Mouse (Mus musculus): ENCODE data around the gene Gm21149.
"Not testable (repeated sequence)": the region's sequence is repeated elsewhere in the genome, so short reads cannot be mapped to it uniquely, and the experiment has no call there.

Gene Gm21149

GRCm38 (mm10) chr5:15476423-15476822 is at the start of gene Gm21149:
Gene Gm21149 (minus strand): TSS chr5:15476523.
- DNase-seq (ENCODE audit: low spot score), result not testable (repeated sequence)

GRCm38 (mm10) chr5:15522470-15522869 is 46.1 kb upstream of the Gm21149 start:
- not testable (repeated sequence) for DNase-seq (ENCODE audit: low spot score)

- DNase-seq (ENCODE audit: low spot score), result peak; percentile 19
These were observed 45.7 kb upstream of the Gm21149 start for GRCm38 (mm10) chr5:15522028-15522427.

GRCm38 (mm10) chr5:15520418-15520817 is 44.1 kb upstream of the Gm21149 start:
- DNase-seq (ENCODE audit: low spot score), result not testable (repeated sequence)

- not testable (repeated sequence) for DNase-seq (ENCODE audit: low spot score)
These were observed 40.8 kb upstream of the Gm21149 start for GRCm38 (mm10) chr5:15517150-15517549.

GRCm38 (mm10) chr5:15512236-15512635 is 35.9 kb upstream of the Gm21149 start:
- not testable (repeated sequence) for DNase-seq (ENCODE audit: low spot score)

GRCm38 (mm10) chr5:15509911-15510310 is 33.6 kb upstream of the Gm21149 start:
- DNase-seq (ENCODE audit: low spot score), result not testable (repeated sequence)

GRCm38 (mm10) chr5:15508460-15509451 is 32.4 kb upstream of the Gm21149 start:
- not testable (repeated sequence) for DNase-seq (ENCODE audit: low spot score)

- peak; percentile 14 for DNase-seq (ENCODE audit: low spot score)
These were observed 31.6 kb upstream of the Gm21149 start for GRCm38 (mm10) chr5:15507757-15508459.

GRCm38 (mm10) chr5:15507309-15507619 is 30.9 kb upstream of the Gm21149 start:
- DNase-seq (ENCODE audit: low spot score), result no peak

GRCm38 (mm10) chr5:15506575-15507308 is 30.4 kb upstream of the Gm21149 start:
- DNase-seq (ENCODE audit: low spot score), result peak; percentile 48

- not testable (repeated sequence) for DNase-seq (ENCODE audit: low spot score)
These were observed 22.6 kb upstream of the Gm21149 start for GRCm38 (mm10) chr5:15498774-15499400.

- not testable (repeated sequence) for DNase-seq (ENCODE audit: low spot score)
These were observed 22.0 kb upstream of the Gm21149 start for GRCm38 (mm10) chr5:15498350-15498749.

- not testable (repeated sequence) for DNase-seq (ENCODE audit: low spot score)
These were observed 14.6 kb upstream of the Gm21149 start for GRCm38 (mm10) chr5:15490934-15491333.

- DNase-seq (ENCODE audit: low spot score), result no peak
These were observed 12.4 kb upstream of the Gm21149 start for GRCm38 (mm10) chr5:15488743-15489142.

- not testable (repeated sequence) for DNase-seq (ENCODE audit: low spot score)
These were observed 8.3 kb upstream of the Gm21149 start for GRCm38 (mm10) chr5:15484616-15485015.

GRCm38 (mm10) chr5:15483576-15483975 is 7.3 kb upstream of the Gm21149 start:
- DNase-seq (ENCODE audit: low spot score), result not testable (repeated sequence)

- DNase-seq (ENCODE audit: low spot score), result not testable (repeated sequence)
These were observed 6.5 kb upstream of the Gm21149 start for GRCm38 (mm10) chr5:15482815-15483214.

GRCm38 (mm10) chr5:15470141-15470540 is 6.2 kb downstream of the Gm21149 start:
- not testable (repeated sequence) for DNase-seq (ENCODE audit: low spot score)

- not testable (repeated sequence) for DNase-seq (ENCODE audit: low spot score)
These were observed 8.6 kb downstream of the Gm21149 start for GRCm38 (mm10) chr5:15467768-15468167.

- DNase-seq (ENCODE audit: low spot score), result not testable (repeated sequence)
These were observed 10.1 kb downstream of the Gm21149 start for GRCm38 (mm10) chr5:15466218-15466617.

All from yolk sac, embryonic 10.5 days (tissue).